ENCODE assay signal across 9 mouse cellular contexts in genomic region chr17:26677711-26678637, GRCm38 (mm10). TPM values are rescaled to one million over a fixed set of nuclear protein-coding genes. Genes with fewer than 3 reads are reported as not detected.
DNase-seq lines count a peak whose midpoint lies in the region; ATAC-seq and TF ChIP-seq lines count a peak whose summit lies in the region.
"Had no signal": no experiment of that assay in that cellular context is flagged by ENCODE, and none has a peak within 500 bp of the region (broad histone marks: within the 10 kb centered on the region; RNA-seq: fewer than 3 reads in every experiment).

No protein-coding gene starts in this region.

- H3K27ac ChIP-seq in heart, embryonic 11.5 days (ENCODE audit: low read depth, low read length) = no peak overlapping the region
- 0 out of 2 replicates have a peak overlapping the region, but pooled peaks have one; percentile 92 for H3K27ac ChIP-seq in bone marrow macrophage, adult 2 months (ENCODE audit: insufficient read depth, low read depth, low read length)
- H3K27ac ChIP-seq in intestine, embryonic 15.5 days = no peak overlapping the region
- H3K27ac ChIP-seq in midbrain, embryonic 11.5 days (ENCODE audit: low read depth, low read length) = no peak overlapping the region

- 82% methylated on average over 7 of the region's 7 CpGs for WGBS in heart, embryonic 11.5 days (ENCODE audit: insufficient replicate concordance)
- 80% methylated on average over 7 of the region's 7 CpGs for WGBS in intestine, embryonic 15.5 days
- WGBS in midbrain, embryonic 11.5 days = 89% methylated on average over 7 of the region's 7 CpGs

- peaks cover 15% of the 10 kb centered on the region for H3K4me1 ChIP-seq in heart, embryonic 11.5 days (ENCODE audit: control insufficient read depth, insufficient read depth, low read length)
- peaks cover 16% of the 10 kb centered on the region for H3K4me1 ChIP-seq in bone marrow macrophage, adult 2 months (ENCODE audit: control insufficient read depth, insufficient read depth, low read length)
- H3K4me1 ChIP-seq in intestine, embryonic 15.5 days (replicated peaks) = peaks cover 11% of the 10 kb centered on the region; the same call in 1 of the 2 replicates
- H3K4me1 ChIP-seq in midbrain, embryonic 11.5 days (ENCODE audit: control insufficient read depth, insufficient read depth, low read length) = peaks cover 5% of the 10 kb centered on the region

- H3K4me3 ChIP-seq in heart, embryonic 11.5 days (ENCODE audit: low read depth, low read length) = 0 out of 2 replicates have a peak overlapping the region, but pooled peaks have one; percentile 81
- peak overlapping the region; percentile 95 for H3K4me3 ChIP-seq in bone marrow macrophage, adult 2 months (ENCODE audit: insufficient read depth, low read length)
- no peak overlapping the region for H3K4me3 ChIP-seq in intestine, embryonic 15.5 days (replicated peaks)
- no peak overlapping the region for H3K4me3 ChIP-seq in midbrain, embryonic 11.5 days (ENCODE audit: low read depth, low read length)

- H3K9ac ChIP-seq in heart, embryonic 11.5 days (ENCODE audit: low read depth, low read length) = no peak overlapping the region
- H3K9ac ChIP-seq in intestine, embryonic 15.5 days = peak overlapping the region; percentile 13; the same call in 1 of the 2 replicates
- no peak overlapping the region for H3K9ac ChIP-seq in midbrain, embryonic 11.5 days (ENCODE audit: low read length)

- no peaks in the 10 kb centered on the region for H3K27me3 ChIP-seq in heart, embryonic 11.5 days (ENCODE audit: control insufficient read depth, insufficient read depth, low read length)
- no peaks in the 10 kb centered on the region for H3K27me3 ChIP-seq in intestine, embryonic 15.5 days (replicated peaks)
- H3K27me3 ChIP-seq in midbrain, embryonic 11.5 days (ENCODE audit: control insufficient read depth, insufficient read depth, low read length) = no peaks in the 10 kb centered on the region

- H3K9me3 ChIP-seq in heart, embryonic 11.5 days (replicated peaks; ENCODE audit: control insufficient read depth, low read length) = no peaks in the 10 kb centered on the region
- H3K9me3 ChIP-seq in intestine, embryonic 15.5 days = no peaks in the 10 kb centered on the region
- no peaks in the 10 kb centered on the region for H3K9me3 ChIP-seq in midbrain, embryonic 11.5 days (ENCODE audit: control insufficient read depth, low read length)

- DNase-seq in heart, postnatal 36 days = no peak
- DNase-seq in midbrain, embryonic 11.5 days (ENCODE audit: low spot score, missing footprints) = no peak
- no peak for DNase-seq in left cerebral cortex, postnatal 36 days (ENCODE audit: low spot score in 2 of 2)
- DNase-seq in thymus, postnatal 14 days = no peak
- DNase-seq in cerebellum, adult 11-12 months = no peak
- DNase-seq: right cerebral cortex, postnatal 4 days had no signal

- H3K36me3 ChIP-seq in heart, embryonic 11.5 days (ENCODE audit: control insufficient read depth, insufficient read depth, low read length) = no peaks in the 10 kb centered on the region; the same call in 1 of the 2 replicates
- peaks cover 4% of the 10 kb centered on the region for H3K36me3 ChIP-seq in intestine, embryonic 15.5 days
- H3K36me3 ChIP-seq in midbrain, embryonic 11.5 days (ENCODE audit: control insufficient read depth, insufficient read depth, low read length) = no peaks in the 10 kb centered on the region

- TF ChIP-seq POLR2A in bone marrow macrophage, adult 2 months (IDR thresholded peaks at IDR 0.05; ENCODE audit: borderline replicate concordance, low read depth, low read length) = no peak

- ATAC-seq in heart, embryonic 11.5 days (replicated peaks; ENCODE audit: insufficient number of reproducible peaks, low FRiP score, low TSS enrichment) = no peak
- ATAC-seq in intestine, embryonic 15.5 days = no peak
- no peak for ATAC-seq in midbrain, embryonic 11.5 days (ENCODE audit: low FRiP score)

- intact Hi-C loops in heart, postnatal 36 days (cut with DNase I) = loop anchor here (2.0 to 5.0 kb wide), 2 partner anchors 41 to 104 kb away; partner anchors contain the start of gene Bnip1
- intact Hi-C loops in left cerebral cortex, postnatal 36 days (cut with DNase I) = loop anchor here (5.0 kb wide), 1 partner anchor 454 kb away; the partner anchor contains the start of gene Uqcc2

- no peak for TF ChIP-seq CTCF in bone marrow macrophage, adult 2 months (IDR thresholded peaks at IDR 0.05; ENCODE audit: low read depth, low read length)

- peak overlapping the region; percentile 84 for H3K4me2 ChIP-seq in heart, embryonic 11.5 days
- H3K4me2 ChIP-seq in intestine, embryonic 15.5 days (replicated peaks) = peak overlapping the region; percentile 69; the same call in 1 of the 2 replicates
- H3K4me2 ChIP-seq in midbrain, embryonic 11.5 days = peak overlapping the region; percentile 81; the same call in 1 of the 2 replicates

RNA-seq across cellular contexts. Expression of gene Atp6v0e, which starts 14.9 kb away (rescaled TPM):
- 189 and 204 TPM in 2 replicates for polyA plus RNA-seq in heart, embryonic 11.5 days (2014; fragmentation: Nextera tagmentation; extraction: Ambion mirVana)
- total RNA-seq in heart, postnatal 36 days (2021) = 10 to 100 TPM; 58.6 to 68.7 TPM
- polyA plus RNA-seq in bone marrow macrophage, adult 2 months (2012; ENCODE audit: insufficient read depth, insufficient read length, missing spikeins) = 298 and 337 TPM in 2 replicates
- 259 and 286 TPM in 2 replicates for polyA plus RNA-seq in intestine, embryonic 15.5 days (2015; fragmentation: Nextera tagmentation; extraction: Ambion mirVana)
- 104 and 110 TPM in 2 replicates for polyA plus RNA-seq in midbrain, embryonic 11.5 days (2014; fragmentation: Nextera tagmentation; extraction: Ambion mirVana)
- total RNA-seq in left cerebral cortex, postnatal 36 days (2021) = 10 to 100 TPM; 41.3 to 44.1 TPM

RNA-seq across cellular contexts. Expression of gene Crebrf, which starts 37.5 kb away (rescaled TPM):
- 3.8 and 4.6 TPM in 2 replicates for polyA plus RNA-seq in heart, embryonic 11.5 days (2014; fragmentation: Nextera tagmentation; extraction: Ambion mirVana)
- 10 to 100 TPM; 71.7 to 72.4 TPM for total RNA-seq in heart, postnatal 36 days (2021)
- polyA plus RNA-seq in bone marrow macrophage, adult 2 months (2012; ENCODE audit: insufficient read depth, insufficient read length, missing spikeins) = 47.9 and 55.0 TPM in 2 replicates
- 8.3 and 8.8 TPM in 2 replicates for polyA plus RNA-seq in intestine, embryonic 15.5 days (2015; fragmentation: Nextera tagmentation; extraction: Ambion mirVana)
- polyA plus RNA-seq in midbrain, embryonic 11.5 days (2014; fragmentation: Nextera tagmentation; extraction: Ambion mirVana) = 4.0 and 5.5 TPM in 2 replicates
- 100 to 1,000 TPM; 117 to 118 TPM for total RNA-seq in left cerebral cortex, postnatal 36 days (2021)

Comparison
In these comparisons a context has a peak if more than half of its experiments do, and no peak if none do; other contexts are left out.
1. H3K4me3 ChIP-seq: peak in heart, embryonic 11.5 days (single experiment) and bone marrow macrophage, adult 2 months (single experiment); none in intestine, embryonic 15.5 days (single experiment) and midbrain, embryonic 11.5 days (single experiment).
2. Peak in every context shown above with its lines, with median percentiles within 50 percentile points of each other: H3K4me2 ChIP-seq.